Mouse (Mus musculus) midbrain, postnatal 0 days (tissue): ENCODE measurements at regions not wholly inside any gene's neighbourhood (a gene's known extent, or its start where the extent isn't known, plus 50 kb on each side); places are given as distances from the start of the nearest gene placed in this dataset.

Experiments used
- ATAC-seq: fragments of 200-750 bp; cut with Nextera tagmentation; 2 replicates; pipeline ENCODE4 v1.8.0; 2017; ENCODE audit warnings: moderate number of reproducible peaks, mild to moderate bottlenecking, moderate TSS enrichment, moderate library complexity; ENCODE audit not compliant: low FRiP score
- DNase-seq: peaks from one replicate; pipeline ENCODE4 v3.0.0-alpha.2; 2015; ENCODE audit warnings: low spot score
- H3K27ac ChIP-seq: fragments of 300-500 bp; sonication (generic); 2 replicates; pipeline ENCODE4 v1.5.1; 2014; ENCODE audit warnings: low read depth, mild to moderate bottlenecking, low read length, mixed read lengths
- H3K27me3 ChIP-seq: fragments of 300-500 bp; sonication (generic); 2 replicates; pipeline ENCODE4 v1.6.1; 2014; ENCODE audit warnings: low read length, control low read depth, mixed read lengths; ENCODE audit not compliant: insufficient read depth
- H3K36me3 ChIP-seq: fragments of 300-500 bp; sonication (generic); 2 replicates; pipeline ENCODE4 v1.6.1; 2014; ENCODE audit warnings: low read length, control low read depth, mixed read lengths; ENCODE audit not compliant: insufficient read depth
- H3K4me1 ChIP-seq: fragments of 300-500 bp; sonication (generic); 2 replicates; pipeline ENCODE4 v1.6.1; 2014; ENCODE audit warnings: mild to moderate bottlenecking, control low read depth, antibody characterized with exemption, low read length, mixed read lengths; ENCODE audit not compliant: insufficient read depth
- H3K4me2 ChIP-seq: fragments of 300-500 bp; sonication (generic); 2 replicates; pipeline ENCODE4 v1.6.1; 2014; ENCODE audit warnings: low read depth, mild to moderate bottlenecking, low read length, mixed read lengths; ENCODE audit not compliant: poor library complexity, severe bottlenecking
- H3K4me3 ChIP-seq: fragments of 300-500 bp; sonication (generic); 2 replicates; pipeline ENCODE4 v1.5.1; 2014; ENCODE audit warnings: low read depth, mild to moderate bottlenecking, low read length, moderate library complexity
- H3K9ac ChIP-seq: fragments of 300-500 bp; sonication (generic); replicated peaks from 2 replicates; pipeline ENCODE4 v1.6.1; 2014; ENCODE audit warnings: mild to moderate bottlenecking, low read length, moderate library complexity, mixed read lengths; ENCODE audit not compliant: poor library complexity, severe bottlenecking
- H3K9me3 ChIP-seq: fragments of 300-500 bp; sonication (generic); 2 replicates; pipeline ENCODE4 v1.6.1; 2016; ENCODE audit warnings: low read length, control low read depth
- CTCF ChIP-seq: IDR thresholded peaks from 2 replicates; pipeline ENCODE4 v1.5.1; 2016; ENCODE audit warnings: antibody characterized with exemption, mild to moderate bottlenecking
- WGBS: fragments of 180-500 bp; shearing (Covaris S2); extraction: QIAGEN DNeasy Blood & Tissue Kit; methylation state at CpG from one replicate; pipeline ENCODE4 v1.1.7; 2014; 5-methylcytosine and 5-hydroxymethylcytosine counted together

- Histone ChIP-seq H3K9ac (no peak overlapping the region), H3K4me3 (no peak overlapping the region), H3K9me3 (no peaks in the 10 kb centered on the region), H3K27ac (no peak overlapping the region), H3K36me3 (no peaks in the 10 kb centered on the region), H3K4me1 (no peaks in the 10 kb centered on the region), H3K27me3 (no peaks in the 10 kb centered on the region), H3K4me2 (no peak overlapping the region)
- ATAC-seq (no peak), DNase-seq (no peak)
- TF ChIP-seq CTCF = no peak
- whole genome bisulfite sequencing = 9% methylated on average over 1 of the region's 1 CpGs
Measured at GRCm38 (mm10) chr10:9227361-9227760, 341.5 kb upstream of the Sash1 start.

- H3K4me1 ChIP-seq = no peaks in the 10 kb centered on the region
- no peaks in the 10 kb centered on the region for H3K9me3 ChIP-seq
- ATAC-seq = no peak
- H3K4me2 ChIP-seq = no peak overlapping the region
- no peak overlapping the region for H3K27ac ChIP-seq
- no peak overlapping the region for H3K9ac ChIP-seq
- no peak for DNase-seq
- H3K36me3 ChIP-seq = no peaks in the 10 kb centered on the region
- H3K4me3 ChIP-seq = no peak overlapping the region
- TF ChIP-seq CTCF = no peak
- WGBS = 9% methylated on average over 2 of the region's 2 CpGs
- no peaks in the 10 kb centered on the region for H3K27me3 ChIP-seq
Measured at GRCm38 (mm10) chr10:9210646-9211045, 324.8 kb upstream of the Sash1 start.

- no peak overlapping the region for H3K4me3 ChIP-seq
- H3K9me3 ChIP-seq = no peaks in the 10 kb centered on the region
- ATAC-seq (no peak), DNase-seq (no peak)
- H3K36me3 ChIP-seq = no peaks in the 10 kb centered on the region
- no peak overlapping the region for H3K27ac ChIP-seq
- no peaks in the 10 kb centered on the region for H3K27me3 ChIP-seq
- no peak overlapping the region for H3K9ac ChIP-seq
- WGBS = 81% methylated on average over 8 of the region's 8 CpGs
- no peaks in the 10 kb centered on the region for H3K4me1 ChIP-seq
- no peak overlapping the region for H3K4me2 ChIP-seq
- TF ChIP-seq CTCF = no peak
Measured at GRCm38 (mm10) chr10:9204096-9204495, 318.2 kb upstream of the Sash1 start.

GRCm38 (mm10) chr10:9203323-9203722 is 317.5 kb upstream of the Sash1 start:
- no peaks in the 10 kb centered on the region for H3K4me1 ChIP-seq
- H3K9ac ChIP-seq = no peak overlapping the region
- no peaks in the 10 kb centered on the region for H3K9me3 ChIP-seq
- no peak overlapping the region for H3K27ac ChIP-seq
- no peak for ATAC-seq
- H3K4me2 ChIP-seq = no peak overlapping the region
- H3K36me3 ChIP-seq = no peaks in the 10 kb centered on the region
- DNase-seq = peak; percentile 15
- WGBS = 80% methylated on average over 6 of the region's 6 CpGs
- TF ChIP-seq CTCF = no peak
- no peaks in the 10 kb centered on the region for H3K27me3 ChIP-seq
- H3K4me3 ChIP-seq = no peak overlapping the region

- Histone ChIP-seq H3K27me3 (no peaks in the 10 kb centered on the region), H3K9ac (no peak overlapping the region), H3K4me2 (no peak overlapping the region), H3K9me3 (no peaks in the 10 kb centered on the region), H3K36me3 (no peaks in the 10 kb centered on the region), H3K4me3 (no peak overlapping the region), H3K4me1 (no peaks in the 10 kb centered on the region), H3K27ac (no peak overlapping the region)
- 50% methylated on average over 1 of the region's 1 CpGs for WGBS
- no peak for ATAC-seq
- DNase-seq = no peak
- no peak for TF ChIP-seq CTCF
Measured at GRCm38 (mm10) chr10:9202922-9203321, 317.1 kb upstream of the Sash1 start.

GRCm38 (mm10) chr10:9174997-9175396 is 289.1 kb upstream of the Sash1 start:
- H3K4me1 ChIP-seq = no peaks in the 10 kb centered on the region
- TF ChIP-seq CTCF = peak; percentile 61
- H3K36me3 ChIP-seq = no peaks in the 10 kb centered on the region
- 68% methylated on average over 3 of the region's 3 CpGs for WGBS
- no peak for DNase-seq
- no peak overlapping the region for H3K9ac ChIP-seq
- no peaks in the 10 kb centered on the region for H3K27me3 ChIP-seq
- ATAC-seq = no peak
- no peak overlapping the region for H3K4me2 ChIP-seq
- no peaks in the 10 kb centered on the region for H3K9me3 ChIP-seq
- H3K27ac ChIP-seq = no peak overlapping the region
- no peak overlapping the region for H3K4me3 ChIP-seq
